Mouse (Mus musculus) stomach, postnatal 0 days (tissue): ENCODE results near the gene Sh3glb2. TPM values are rescaled to one million over a fixed set of nuclear protein-coding genes. Genes with fewer than 3 reads are reported as not detected.

Source experiments
- ATAC-seq: fragments of 200-750 bp; cut with Nextera tagmentation; 2 replicates; pipeline ENCODE4 v1.8.0; 2017; ENCODE audit not compliant: low FRiP score, low TSS enrichment
- DNase-seq: peaks from one replicate; pipeline ENCODE4 v3.0.0-alpha.2; 2016; ENCODE audit warnings: low spot score
- H3K27ac ChIP-seq: fragments of 300-500 bp; sonication (generic); replicated peaks from 2 replicates; pipeline ENCODE4 v1.5.1; 2014; ENCODE audit warnings: mild to moderate bottlenecking, control low read depth
- H3K27me3 ChIP-seq: fragments of 300-500 bp; sonication (generic); 2 replicates; pipeline ENCODE4 v1.6.1; 2014; ENCODE audit warnings: low read length; ENCODE audit not compliant: control insufficient read depth, insufficient read depth
- H3K36me3 ChIP-seq: fragments of 300-500 bp; sonication (generic); 2 replicates; pipeline ENCODE4 v1.6.1; 2014; ENCODE audit warnings: low read length, mixed read lengths; ENCODE audit not compliant: control insufficient read depth, insufficient read depth
- H3K4me1 ChIP-seq: fragments of 300-500 bp; sonication (generic); replicated peaks from 2 replicates; pipeline ENCODE4 v1.6.1; 2014; ENCODE audit warnings: antibody characterized with exemption; ENCODE audit not compliant: control insufficient read depth, insufficient read depth
- H3K4me2 ChIP-seq: fragments of 300-500 bp; sonication (generic); replicated peaks from 2 replicates; pipeline ENCODE4 v1.6.1; 2014; ENCODE audit warnings: low read depth, mild to moderate bottlenecking, control low read depth, moderate library complexity
- H3K4me3 ChIP-seq: fragments of 300-500 bp; sonication (generic); 2 replicates; pipeline ENCODE4 v1.5.1; 2014; ENCODE audit warnings: low read depth, low read length, control low read depth
- H3K9ac ChIP-seq: fragments of 300-500 bp; sonication (generic); 2 replicates; pipeline ENCODE4 v1.6.1; 2014; ENCODE audit warnings: mild to moderate bottlenecking, low read length, control low read depth, mixed read lengths
- H3K9me3 ChIP-seq: fragments of 300-500 bp; sonication (generic); 2 replicates; pipeline ENCODE4 v1.6.1; 2016; ENCODE audit warnings: low read length; ENCODE audit not compliant: control insufficient read depth
- CTCF ChIP-seq: IDR thresholded peaks from 2 replicates; pipeline ENCODE4 v1.5.1; 2016; ENCODE audit warnings: antibody characterized with exemption, low read depth, mild to moderate bottlenecking, moderate library complexity
- EP300 ChIP-seq: optimal IDR thresholded peaks from 2 replicates; pipeline ENCODE3; 2016; ENCODE audit warnings: antibody characterized with exemption
- WGBS: fragments of 180-500 bp; shearing (Covaris S2); extraction: QIAGEN DNeasy Blood & Tissue Kit; methylation state at CpG from one replicate; pipeline ENCODE4 v1.1.7; 2014; 5-methylcytosine and 5-hydroxymethylcytosine counted together
- polyA plus RNA-seq: library from polyadenylated mRNA; unstranded; fragments of >200 nt; fragmentation: Nextera tagmentation; extraction: Ambion mirVana; gene quantifications from 2 replicates; pipeline ENCODE4 v1.2.1, GENCODE M21; 2015

Gene Sh3glb2
- polyA plus RNA-seq, 1 experiment from 2014 or later, result 84.9 TPM

- Histone ChIP-seq H3K9me3 (no peaks in the 10 kb centered on the region), H3K27me3 (no peaks in the 10 kb centered on the region), H3K36me3 (peaks cover 42% of the 10 kb centered on the region), H3K4me2 (no peak overlapping the region), H3K4me3 (no peak overlapping the region), H3K4me1 (no peaks in the 10 kb centered on the region), H3K27ac (no peak overlapping the region), H3K9ac (no peak overlapping the region)
- TF ChIP-seq EP300 (no peak), CTCF (no peak)
- WGBS, result 81% methylated on average over 3 of the region's 3 CpGs
- DNase-seq (no peak), ATAC-seq (no peak)
Measured at GRCm38 (mm10) chr2:30328791-30329190, 30.3 kb downstream of the Sh3glb2 start.

- Histone ChIP-seq H3K27ac (no peak overlapping the region), H3K4me2 (no peak overlapping the region), H3K36me3 (peaks cover 34% of the 10 kb centered on the region), H3K4me1 (no peaks in the 10 kb centered on the region), H3K9me3 (no peaks in the 10 kb centered on the region), H3K9ac (no peak overlapping the region), H3K27me3 (no peaks in the 10 kb centered on the region), H3K4me3 (no peak overlapping the region)
- ATAC-seq (no peak), DNase-seq (no peak)
- no peak for TF ChIP-seq EP300
- 91% methylated on average over 7 of the region's 7 CpGs for WGBS
Measured at GRCm38 (mm10) chr2:30327276-30327675, 31.9 kb downstream of the Sh3glb2 start.

GRCm38 (mm10) chr2:30325296-30325695 lies 33.8 kb downstream of the Sh3glb2 start:
- WGBS, result 90% methylated on average over 5 of the region's 5 CpGs
- Histone ChIP-seq H3K9ac (no peak overlapping the region), H3K4me3 (no peak overlapping the region), H3K4me1 (no peaks in the 10 kb centered on the region), H3K9me3 (no peaks in the 10 kb centered on the region), H3K27ac (no peak overlapping the region), H3K36me3 (peaks cover 32% of the 10 kb centered on the region), H3K27me3 (no peaks in the 10 kb centered on the region), H3K4me2 (no peak overlapping the region)
- TF ChIP-seq EP300, result no peak
- TF ChIP-seq CTCF, result no peak
- no peak for DNase-seq
- no peak for ATAC-seq

GRCm38 (mm10) chr2:30323111-30323510 lies 36.0 kb downstream of the Sh3glb2 start:
- DNase-seq (no peak), ATAC-seq (no peak)
- Histone ChIP-seq H3K36me3 (peaks cover 28% of the 10 kb centered on the region), H3K4me1 (no peaks in the 10 kb centered on the region), H3K4me3 (no peak overlapping the region), H3K4me2 (no peak overlapping the region), H3K9ac (no peak overlapping the region), H3K9me3 (no peaks in the 10 kb centered on the region), H3K27ac (no peak overlapping the region), H3K27me3 (no peaks in the 10 kb centered on the region)
- WGBS, result 91% methylated on average over 7 of the region's 7 CpGs
- TF ChIP-seq CTCF (no peak), EP300 (no peak)

DNA sequence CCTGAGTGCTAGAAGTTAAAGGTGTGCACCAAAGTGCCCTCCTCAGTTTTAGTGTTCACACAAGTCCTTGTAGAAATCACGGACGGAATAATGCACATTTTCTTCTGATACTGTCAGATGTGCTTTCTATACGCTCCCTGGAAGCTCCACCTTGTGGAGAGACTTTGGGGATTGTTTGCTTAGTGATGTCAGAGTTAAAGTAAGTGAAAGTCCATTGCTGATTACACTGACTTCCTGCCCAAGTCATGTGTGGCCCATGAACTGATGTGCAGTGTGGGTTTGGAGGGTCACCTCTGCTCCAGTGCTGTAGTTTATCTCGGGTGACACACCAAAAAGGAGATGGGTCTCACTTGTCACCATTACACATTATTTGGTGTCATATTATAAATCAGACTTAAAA lies 39.9 kb downstream of the Sh3glb2 start:
- peak; percentile 85 for ATAC-seq
- peak; percentile 42 for DNase-seq

DNA sequence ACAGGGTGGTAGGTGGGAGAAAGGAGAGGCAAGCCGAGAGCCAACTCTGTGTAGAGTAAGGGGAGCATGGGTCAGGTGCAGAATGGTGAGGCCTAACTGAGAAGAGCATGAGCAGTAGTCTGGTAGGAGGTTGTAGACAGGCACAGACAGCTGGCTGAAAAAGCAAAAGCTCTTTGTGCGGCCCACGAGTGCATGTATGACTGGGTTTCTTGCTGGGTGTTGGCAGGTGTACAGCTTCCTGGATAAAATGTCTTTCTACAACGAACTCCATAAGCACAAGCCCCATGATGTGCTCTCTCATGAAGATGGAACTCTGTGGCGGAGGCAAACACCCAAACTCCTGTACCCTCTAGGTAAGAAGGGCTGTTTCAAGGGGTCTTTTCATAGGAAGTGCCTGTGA lies 42.2 kb downstream of the Sh3glb2 start:
- 93% methylated on average over 5 of the region's 5 CpGs for WGBS
- H3K4me1 ChIP-seq, result no peaks in the 10 kb centered on the region
- no peak overlapping the region for H3K27ac ChIP-seq
- H3K9me3 ChIP-seq, result no peaks in the 10 kb centered on the region
- H3K9ac ChIP-seq, result no peak overlapping the region
- DNase-seq, result no peak
- H3K4me2 ChIP-seq, result no peak overlapping the region
- H3K27me3 ChIP-seq, result no peaks in the 10 kb centered on the region
- TF ChIP-seq CTCF (no peak), EP300 (no peak)
- peaks cover 26% of the 10 kb centered on the region for H3K36me3 ChIP-seq
- ATAC-seq, result no peak
- H3K4me3 ChIP-seq, result no peak overlapping the region

More for the DNA sequence above, 39.9 kb downstream of the Sh3glb2 start:
- no peaks in the 10 kb centered on the region for H3K27me3 ChIP-seq
- peaks cover 27% of the 10 kb centered on the region for H3K36me3 ChIP-seq
- WGBS, result 69% methylated on average over 4 of the region's 4 CpGs
- no peaks in the 10 kb centered on the region for H3K4me1 ChIP-seq
- no peak overlapping the region for H3K4me3 ChIP-seq
- no peak overlapping the region for H3K27ac ChIP-seq
- H3K9me3 ChIP-seq, result no peaks in the 10 kb centered on the region
- H3K4me2 ChIP-seq, result no peak overlapping the region
- TF ChIP-seq CTCF, result peak; percentile 56
- no peak for TF ChIP-seq EP300
- H3K9ac ChIP-seq, result no peak overlapping the region
